Mouse (Mus musculus) embryonic facial prominence, embryonic 10.5 days (tissue): Measurements from ENCODE around the gene Dmrt2. TPM values are rescaled to one million over a fixed set of nuclear protein-coding genes. Genes with fewer than 3 reads are reported as not detected.

Source experiments
- DNase-seq: peaks from one replicate; pipeline ENCODE4 v3.0.0-alpha.2; 2017; ENCODE audit warnings: low spot score
- H3K27ac ChIP-seq: fragments of 300-500 bp; sonication (generic); replicated peaks from 2 replicates; pipeline ENCODE4 v1.5.1; 2016; ENCODE audit warnings: mild to moderate bottlenecking
- H3K27me3 ChIP-seq: fragments of 300-500 bp; sonication (generic); replicated peaks from 2 replicates; pipeline ENCODE4 v1.6.1; 2016; ENCODE audit warnings: low read depth, mild to moderate bottlenecking; ENCODE audit not compliant: poor library complexity, severe bottlenecking
- H3K36me3 ChIP-seq: fragments of 300-500 bp; sonication (generic); replicated peaks from 2 replicates; pipeline ENCODE4 v1.6.1; 2016; ENCODE audit warnings: mild to moderate bottlenecking, moderate library complexity
- H3K4me1 ChIP-seq: fragments of 300-500 bp; sonication (generic); 2 replicates; pipeline ENCODE4 v1.6.1; 2016
- H3K4me3 ChIP-seq: fragments of 300-500 bp; sonication (generic); 2 replicates; pipeline ENCODE4 v1.5.1; 2016; ENCODE audit warnings: mild to moderate bottlenecking, moderate library complexity
- H3K9me3 ChIP-seq: fragments of 300-500 bp; sonication (generic); 2 replicates; pipeline ENCODE4 v1.6.1; 2016; ENCODE audit warnings: mild to moderate bottlenecking
- WGBS: fragments of 180-500 bp; shearing (Covaris S2); methylation state at CpG from one replicate; pipeline ENCODE4 v1.1.7; 2016; 5-methylcytosine and 5-hydroxymethylcytosine counted together
- polyA plus RNA-seq: library from polyadenylated mRNA; unstranded; fragments of >200 nt; fragmentation: Nextera tagmentation; extraction: Ambion mirVana; gene quantifications from 2 replicates; pipeline ENCODE4 v1.2.1, GENCODE M21; 2016

Gene Dmrt2
- 1.3 and 1.6 TPM in 2 replicates for polyA plus RNA-seq

- H3K27me3 ChIP-seq = peaks cover 100% of the 10 kb centered on the region
- under 1% methylated on average over 44 of the region's 44 CpGs for WGBS
- peaks cover 26% of the 10 kb centered on the region for H3K4me1 ChIP-seq
- DNase-seq = peak; percentile 93
- H3K27ac ChIP-seq = no peak within 1 kb of the TSS
- no peaks in the 10 kb centered on the region for H3K9me3 ChIP-seq
- peak within 1 kb of the TSS; percentile 55 for H3K4me3 ChIP-seq
- no peaks in the 10 kb centered on the region for H3K36me3 ChIP-seq
These were observed at the start of gene Dmrt2 for GRCm38 (mm10) chr19:25672101-25672950. Gene Dmrt2, plus strand, starts transcription at chr19:25672411.

GRCm38 (mm10) chr19:25628490-25628889 is 43.7 kb upstream of the Dmrt2 start:
- DNase-seq = peak; percentile 80
- Histone ChIP-seq H3K27ac (no peak overlapping the region), H3K36me3 (no peaks in the 10 kb centered on the region), H3K4me1 (no peaks in the 10 kb centered on the region), H3K4me3 (no peak overlapping the region), H3K9me3 (no peaks in the 10 kb centered on the region), H3K27me3 (peaks cover 76% of the 10 kb centered on the region)
- 10% methylated on average over 9 of the region's 9 CpGs for WGBS

- peaks cover 3% of the 10 kb centered on the region; the same call in 1 of the 2 replicates for H3K4me1 ChIP-seq
- WGBS = 86% methylated on average over 5 of the region's 5 CpGs
- H3K27ac ChIP-seq = no peak overlapping the region
- peaks cover 27% of the 10 kb centered on the region for H3K27me3 ChIP-seq
- H3K4me3 ChIP-seq = no peak overlapping the region
- DNase-seq = no peak
- H3K9me3 ChIP-seq = no peaks in the 10 kb centered on the region
- H3K36me3 ChIP-seq = no peaks in the 10 kb centered on the region
These were observed 37.1 kb upstream of the Dmrt2 start for GRCm38 (mm10) chr19:25635119-25635518.

GRCm38 (mm10) chr19:25635622-25636244 is 36.5 kb upstream of the Dmrt2 start:
- H3K36me3 ChIP-seq = no peaks in the 10 kb centered on the region
- peak overlapping the region; percentile 80 for H3K27ac ChIP-seq
- peaks cover 22% of the 10 kb centered on the region for H3K27me3 ChIP-seq
- H3K4me1 ChIP-seq = peaks cover 3% of the 10 kb centered on the region; the same call in 1 of the 2 replicates
- H3K4me3 ChIP-seq = peak overlapping the region; percentile 50
- 16% methylated on average over 22 of the region's 22 CpGs for WGBS
- no peaks in the 10 kb centered on the region for H3K9me3 ChIP-seq
- DNase-seq = peak; percentile 86

- Histone ChIP-seq H3K9me3 (no peaks in the 10 kb centered on the region), H3K27me3 (peaks cover 15% of the 10 kb centered on the region; the same call in 1 of the 2 replicates), H3K36me3 (no peaks in the 10 kb centered on the region), H3K4me3 (no peak overlapping the region), H3K4me1 (peaks cover 3% of the 10 kb centered on the region; the same call in 1 of the 2 replicates), H3K27ac (no peak overlapping the region)
- WGBS = 80% methylated on average over 11 of the region's 11 CpGs
- no peak for DNase-seq
These were observed 33.3 kb upstream of the Dmrt2 start for GRCm38 (mm10) chr19:25638766-25639361.

- Histone ChIP-seq H3K4me3 (no peak overlapping the region), H3K27me3 (peaks cover 9% of the 10 kb centered on the region; the same call in 1 of the 2 replicates), H3K27ac (no peak overlapping the region), H3K9me3 (no peaks in the 10 kb centered on the region), H3K36me3 (no peaks in the 10 kb centered on the region), H3K4me1 (no peaks in the 10 kb centered on the region)
- WGBS = 83% methylated on average over 6 of the region's 6 CpGs
- DNase-seq = no peak
These were observed 30.4 kb upstream of the Dmrt2 start for GRCm38 (mm10) chr19:25641786-25642185.

- no peaks in the 10 kb centered on the region for H3K36me3 ChIP-seq
- no peak overlapping the region for H3K4me3 ChIP-seq
- H3K4me1 ChIP-seq = no peaks in the 10 kb centered on the region; the same call in 1 of the 2 replicates
- no peaks in the 10 kb centered on the region for H3K9me3 ChIP-seq
- H3K27me3 ChIP-seq = peaks cover 15% of the 10 kb centered on the region; the same call in 1 of the 2 replicates
- 64% methylated on average over 3 of the region's 3 CpGs for WGBS
- H3K27ac ChIP-seq = no peak overlapping the region
- DNase-seq = no peak
These were observed 25.1 kb upstream of the Dmrt2 start for GRCm38 (mm10) chr19:25647136-25647535.

- H3K36me3 ChIP-seq = no peaks in the 10 kb centered on the region
- H3K9me3 ChIP-seq = no peaks in the 10 kb centered on the region
- no peaks in the 10 kb centered on the region; the same call in 1 of the 2 replicates for H3K4me1 ChIP-seq
- WGBS = 76% methylated on average over 4 of the region's 4 CpGs
- H3K27me3 ChIP-seq = peaks cover 18% of the 10 kb centered on the region
- H3K27ac ChIP-seq = no peak overlapping the region
- no peak for DNase-seq
- H3K4me3 ChIP-seq = no peak overlapping the region
These were observed 23.5 kb upstream of the Dmrt2 start for GRCm38 (mm10) chr19:25648701-25649100.

GRCm38 (mm10) chr19:25650474-25650873 is 21.7 kb upstream of the Dmrt2 start:
- no peak for DNase-seq
- 66% methylated on average over 10 of the region's 10 CpGs for WGBS
- Histone ChIP-seq H3K4me1 (peaks cover 12% of the 10 kb centered on the region), H3K4me3 (no peak overlapping the region), H3K36me3 (no peaks in the 10 kb centered on the region), H3K9me3 (no peaks in the 10 kb centered on the region), H3K27ac (no peak overlapping the region), H3K27me3 (peaks cover 18% of the 10 kb centered on the region)

GRCm38 (mm10) chr19:25652560-25652959 is 19.7 kb upstream of the Dmrt2 start:
- Histone ChIP-seq H3K4me1 (peaks cover 17% of the 10 kb centered on the region), H3K9me3 (no peaks in the 10 kb centered on the region), H3K27ac (no peak overlapping the region), H3K36me3 (no peaks in the 10 kb centered on the region), H3K4me3 (no peak overlapping the region), H3K27me3 (peaks cover 20% of the 10 kb centered on the region)
- 77% methylated on average over 5 of the region's 5 CpGs for WGBS
- DNase-seq = no peak

GRCm38 (mm10) chr19:25654034-25654749 is 18.0 kb upstream of the Dmrt2 start:
- Histone ChIP-seq H3K27ac (no peak overlapping the region; the same call in 1 of the 2 replicates), H3K4me1 (peaks cover 17% of the 10 kb centered on the region), H3K9me3 (no peaks in the 10 kb centered on the region), H3K27me3 (peaks cover 21% of the 10 kb centered on the region; the same call in 1 of the 2 replicates), H3K36me3 (no peaks in the 10 kb centered on the region), H3K4me3 (no peak overlapping the region)
- 40% methylated on average over 12 of the region's 12 CpGs for WGBS
- DNase-seq = peak; percentile 52
